Mouse (Mus musculus): ENCODE data around the gene Fzr1. TPM values are rescaled to one million over a fixed set of nuclear protein-coding genes. Genes with fewer than 3 reads are reported as not detected.
A peak's percentile ranks its signal among the peaks of the same experiment; 100 is the strongest.

The Fzr1 gene
- polyA plus RNA-seq, 1 experiment from 2014 or later = 146 TPM

- under 1% methylated on average over 60 of the region's 68 CpGs for WGBS
- ATAC-seq (ENCODE audit: low FRiP score) = peak; percentile 95
- peak within 1 kb of the TSS; percentile 85 for H3K9ac ChIP-seq (replicated peaks)
- H3K27ac ChIP-seq (replicated peaks) = peak within 1 kb of the TSS; percentile 96
- H3K36me3 ChIP-seq = peaks cover 57% of the 10 kb centered on the region
- peak within 1 kb of the TSS; percentile 98 for H3K4me3 ChIP-seq (replicated peaks)
- peaks cover 36% of the 10 kb centered on the region for H3K4me1 ChIP-seq
- H3K4me2 ChIP-seq = peak within 1 kb of the TSS; percentile 75
- no peaks in the 10 kb centered on the region for H3K9me3 ChIP-seq (replicated peaks)
- H3K27me3 ChIP-seq (replicated peaks) = no peaks in the 10 kb centered on the region
Measured at GRCm38 (mm10) chr10:81320550-81321347, 57.6 kb downstream of the Fzr1 start, which contains the start of gene Cactin. Gene Cactin (plus strand): TSS chr10:81321103.

GRCm38 (mm10) chr10:81319741-81320549 is 58.4 kb downstream of the Fzr1 start:
- ATAC-seq (ENCODE audit: low FRiP score) = peak; percentile 86; the same call in 1 of the 2 replicates
- WGBS = 1% methylated on average over 38 of the region's 38 CpGs

GRCm38 (mm10) chr10:81319330-81319699 is 59.0 kb downstream of the Fzr1 start:
- peak overlapping the region; percentile 57 for H3K9ac ChIP-seq (replicated peaks)
- 50% methylated on average over 8 of the region's 8 CpGs for WGBS
- no peaks in the 10 kb centered on the region for H3K27me3 ChIP-seq (replicated peaks)
- no peak for ATAC-seq (ENCODE audit: low FRiP score)
- H3K9me3 ChIP-seq (replicated peaks) = no peaks in the 10 kb centered on the region
- peaks cover 36% of the 10 kb centered on the region for H3K4me1 ChIP-seq
- peaks cover 57% of the 10 kb centered on the region for H3K36me3 ChIP-seq
- peak overlapping the region; percentile 96 for H3K27ac ChIP-seq (replicated peaks)
- H3K4me2 ChIP-seq = peak overlapping the region; percentile 75
- H3K4me3 ChIP-seq (replicated peaks) = peak overlapping the region; percentile 98

More at GRCm38 (mm10) chr10:81319741-81320549, 58.4 kb downstream of the Fzr1 start:
- Histone ChIP-seq H3K4me2 (peak overlapping the region; percentile 75), H3K9ac (replicated peaks) (peak overlapping the region; percentile 57), H3K4me3 (replicated peaks) (peak overlapping the region; percentile 98), H3K27me3 (replicated peaks) (no peaks in the 10 kb centered on the region), H3K36me3 (peaks cover 57% of the 10 kb centered on the region), H3K27ac (replicated peaks) (peak overlapping the region; percentile 96), H3K9me3 (replicated peaks) (no peaks in the 10 kb centered on the region), H3K4me1 (peaks cover 36% of the 10 kb centered on the region)

- peak overlapping the region; percentile 75 for H3K4me2 ChIP-seq
- H3K36me3 ChIP-seq = peaks cover 57% of the 10 kb centered on the region
Measured at GRCm38 (mm10) chr10:81318589-81319329, 59.6 kb downstream of the Fzr1 start.

GRCm38 (mm10) chr10:81317273-81317672 is 61.0 kb downstream of the Fzr1 start:
- ATAC-seq (ENCODE audit: low FRiP score) = no peak
- H3K9me3 ChIP-seq (replicated peaks) = no peaks in the 10 kb centered on the region
- H3K27me3 ChIP-seq (replicated peaks) = no peaks in the 10 kb centered on the region
- 0 out of 2 replicates have a peak overlapping the region, but pooled peaks have one; percentile 14 for H3K9ac ChIP-seq (replicated peaks)
- peaks cover 32% of the 10 kb centered on the region for H3K4me1 ChIP-seq
- H3K4me2 ChIP-seq = peak overlapping the region; percentile 38
- 20% methylated on average over 20 of the region's 20 CpGs for WGBS
- peaks cover 56% of the 10 kb centered on the region for H3K36me3 ChIP-seq
- no peak overlapping the region for H3K27ac ChIP-seq (replicated peaks)
- no peak overlapping the region for H3K4me3 ChIP-seq (replicated peaks)

More at GRCm38 (mm10) chr10:81318589-81319329, 59.6 kb downstream of the Fzr1 start:
- 88% methylated on average over 13 of the region's 13 CpGs for WGBS
- peaks cover 36% of the 10 kb centered on the region for H3K4me1 ChIP-seq
- H3K4me3 ChIP-seq (replicated peaks) = peak overlapping the region; percentile 98
- no peaks in the 10 kb centered on the region for H3K27me3 ChIP-seq (replicated peaks)
- peak overlapping the region; percentile 96; the same call in 1 of the 2 replicates for H3K27ac ChIP-seq (replicated peaks)
- H3K9me3 ChIP-seq (replicated peaks) = no peaks in the 10 kb centered on the region
- 0 out of 2 replicates have a peak overlapping the region, but pooled peaks have one; percentile 57 for H3K9ac ChIP-seq (replicated peaks)
- ATAC-seq (ENCODE audit: low FRiP score) = no peak

- Histone ChIP-seq H3K36me3 (peaks cover 64% of the 10 kb centered on the region), H3K27me3 (replicated peaks) (no peaks in the 10 kb centered on the region), H3K9me3 (replicated peaks) (no peaks in the 10 kb centered on the region), H3K27ac (replicated peaks) (no peak overlapping the region), H3K9ac (replicated peaks) (0 out of 2 replicates have a peak overlapping the region, but pooled peaks have one; percentile 14), H3K4me2 (peak overlapping the region; percentile 38), H3K4me1 (peaks cover 24% of the 10 kb centered on the region), H3K4me3 (replicated peaks) (no peak overlapping the region)
- 47% methylated on average over 16 of the region's 16 CpGs for WGBS
- no peak for ATAC-seq (ENCODE audit: low FRiP score)
Measured at GRCm38 (mm10) chr10:81316338-81317060, 61.8 kb downstream of the Fzr1 start.

Small RNA genes lying within 50 kb of the gene (microRNA-seq; reads per million reads assigned to microRNA genes)
- gene Mir1191b (not detected), gene Mir6913 (not detected)

Other genes starting within 250 kb of the Fzr1 start
- 14.8 and 21.0 TPM in 2 replicates for gene Zbtb7a, start 243.3 kb downstream of the Fzr1 start, polyA plus RNA-seq (2015; fragmentation: Nextera tagmentation; extraction: Ambion mirVana)
- 52.8 and 57.3 TPM in 2 replicates for gene Pias4, start 210.6 kb downstream of the Fzr1 start, polyA plus RNA-seq (2015; fragmentation: Nextera tagmentation; extraction: Ambion mirVana)
- 493 and 549 TPM in 2 replicates for gene Eef2, start 201.9 kb downstream of the Fzr1 start, polyA plus RNA-seq (2015; fragmentation: Nextera tagmentation; extraction: Ambion mirVana)
- 65.7 and 70.4 TPM in 2 replicates for gene Dapk3, start 195.5 kb downstream of the Fzr1 start, polyA plus RNA-seq (2015; fragmentation: Nextera tagmentation; extraction: Ambion mirVana)
- not detected in 2 replicates for gene 4930442H23Rik, start 194.7 kb downstream of the Fzr1 start, polyA plus RNA-seq (2015; fragmentation: Nextera tagmentation; extraction: Ambion mirVana)
- 0.17 and 0.26 TPM in 2 replicates for gene Nmrk2, start 176.5 kb downstream of the Fzr1 start, polyA plus RNA-seq (2015; fragmentation: Nextera tagmentation; extraction: Ambion mirVana)
- 64.8 and 91.1 TPM in 2 replicates for gene Atcay, start 147.7 kb downstream of the Fzr1 start, polyA plus RNA-seq (2015; fragmentation: Nextera tagmentation; extraction: Ambion mirVana)
- gene Zfr2, start 145.4 kb downstream of the Fzr1 start, polyA plus RNA-seq (2015; fragmentation: Nextera tagmentation; extraction: Ambion mirVana) = 27.1 and 31.9 TPM in 2 replicates
- 37.1 and 48.3 TPM in 2 replicates for gene Matk, start 125.6 kb downstream of the Fzr1 start, polyA plus RNA-seq (2015; fragmentation: Nextera tagmentation; extraction: Ambion mirVana)
- 155 and 160 TPM in 2 replicates for gene Mrpl54, start 111.6 kb downstream of the Fzr1 start, polyA plus RNA-seq (2015; fragmentation: Nextera tagmentation; extraction: Ambion mirVana)
- gene Apba3, start 111.6 kb downstream of the Fzr1 start, polyA plus RNA-seq (2015; fragmentation: Nextera tagmentation; extraction: Ambion mirVana) = 38.0 and 39.1 TPM in 2 replicates
- gene Tjp3, start 86.9 kb downstream of the Fzr1 start, polyA plus RNA-seq (2015; fragmentation: Nextera tagmentation; extraction: Ambion mirVana) = 4.1 and 7.9 TPM in 2 replicates
- gene Pip5k1c, start 85.6 kb downstream of the Fzr1 start, polyA plus RNA-seq (2015; fragmentation: Nextera tagmentation; extraction: Ambion mirVana) = 116 and 124 TPM in 2 replicates
- gene Cactin, start 57.4 kb downstream of the Fzr1 start, polyA plus RNA-seq (2015; fragmentation: Nextera tagmentation; extraction: Ambion mirVana) = 27.8 and 34.0 TPM in 2 replicates
- 5.5 and 11.4 TPM in 2 replicates for gene Tbxa2r, start 49.8 kb downstream of the Fzr1 start, polyA plus RNA-seq (2015; fragmentation: Nextera tagmentation; extraction: Ambion mirVana)
- gene Gipc3, start 35.2 kb downstream of the Fzr1 start, polyA plus RNA-seq (2015; fragmentation: Nextera tagmentation; extraction: Ambion mirVana) = not detected in 2 replicates
- gene Hmg20b, start 28.0 kb downstream of the Fzr1 start, polyA plus RNA-seq (2015; fragmentation: Nextera tagmentation; extraction: Ambion mirVana) = 31.0 and 48.9 TPM in 2 replicates
- 22.9 and 29.4 TPM in 2 replicates for gene Mfsd12, start 21.0 kb downstream of the Fzr1 start, polyA plus RNA-seq (2015; fragmentation: Nextera tagmentation; extraction: Ambion mirVana)
- gene 4930404N11Rik, start 12.7 kb downstream of the Fzr1 start, polyA plus RNA-seq (2015; fragmentation: Nextera tagmentation; extraction: Ambion mirVana) = 1.3 and 1.5 TPM in 2 replicates
- 101 TPM in 2 replicates for gene Dohh, start 5.9 kb upstream of the Fzr1 start, polyA plus RNA-seq (2015; fragmentation: Nextera tagmentation; extraction: Ambion mirVana)
- gene Gm48551, start 6.0 kb upstream of the Fzr1 start, polyA plus RNA-seq (2015; fragmentation: Nextera tagmentation; extraction: Ambion mirVana) = 5.7 and 7.2 TPM in 2 replicates
- 3.4 and 3.6 TPM in 2 replicates for gene Gm48552, start 10.5 kb upstream of the Fzr1 start, polyA plus RNA-seq (2015; fragmentation: Nextera tagmentation; extraction: Ambion mirVana)
- gene Smim24, start 14.5 kb upstream of the Fzr1 start, polyA plus RNA-seq (2015; fragmentation: Nextera tagmentation; extraction: Ambion mirVana) = 2.5 and 9.3 TPM in 2 replicates
- gene Nfic, start 77.1 kb upstream of the Fzr1 start, polyA plus RNA-seq (2015; fragmentation: Nextera tagmentation; extraction: Ambion mirVana) = 35.0 and 35.8 TPM in 2 replicates
- 54.8 and 62.5 TPM in 2 replicates for gene Celf5, start 104.2 kb upstream of the Fzr1 start, polyA plus RNA-seq (2015; fragmentation: Nextera tagmentation; extraction: Ambion mirVana)
- gene Ncln, start 117.9 kb upstream of the Fzr1 start, polyA plus RNA-seq (2015; fragmentation: Nextera tagmentation; extraction: Ambion mirVana) = 68.5 and 70.3 TPM in 2 replicates
- 0.69 and 2.1 TPM in 2 replicates for gene S1pr4, start 121.6 kb upstream of the Fzr1 start, polyA plus RNA-seq (2015; fragmentation: Nextera tagmentation; extraction: Ambion mirVana)
- gene Gna15, start 145.7 kb upstream of the Fzr1 start, polyA plus RNA-seq (2015; fragmentation: Nextera tagmentation; extraction: Ambion mirVana) = 1.7 and 2.6 TPM in 2 replicates
- gene Gna11, start 166.7 kb upstream of the Fzr1 start, polyA plus RNA-seq (2015; fragmentation: Nextera tagmentation; extraction: Ambion mirVana) = 91.1 and 102 TPM in 2 replicates
- gene Aes, start 181.0 kb upstream of the Fzr1 start, polyA plus RNA-seq (2015; fragmentation: Nextera tagmentation; extraction: Ambion mirVana) = 771 and 825 TPM in 2 replicates
- 41.8 and 49.9 TPM in 2 replicates for gene Tle2, start 196.0 kb upstream of the Fzr1 start, polyA plus RNA-seq (2015; fragmentation: Nextera tagmentation; extraction: Ambion mirVana)
- 5.7 and 7.3 TPM in 2 replicates for gene Tle6, start 222.6 kb upstream of the Fzr1 start, polyA plus RNA-seq (2015; fragmentation: Nextera tagmentation; extraction: Ambion mirVana)
- 1.3 and 2.3 TPM in 2 replicates for gene BC025920, start 227.8 kb upstream of the Fzr1 start, polyA plus RNA-seq (2015; fragmentation: Nextera tagmentation; extraction: Ambion mirVana)
- 45.6 and 51.8 TPM in 2 replicates for gene Sirt6, start 249.3 kb upstream of the Fzr1 start, polyA plus RNA-seq (2015; fragmentation: Nextera tagmentation; extraction: Ambion mirVana)